Mouse (Mus musculus): ENCODE measurements around the gene Mterf4. TPM values are rescaled to one million over a fixed set of nuclear protein-coding genes. Genes with fewer than 3 reads are reported as not detected.

Gene Mterf4
- polyA plus RNA-seq, 1 experiment from 2014 or later: 34.5 TPM

Small RNA genes lying within 50 kb of the gene (microRNA-seq; reads per million reads assigned to microRNA genes)
- gene Mir6345 (not detected), gene Mir6901 (not detected), gene Mir6902 (not detected)

Other genes with a start within 250 kb of the Mterf4 start
- 58.0 and 73.8 TPM in 2 replicates for gene Kif1a, start 204.0 kb downstream of the Mterf4 start, polyA plus RNA-seq (2014; fragmentation: Nextera tagmentation; extraction: Ambion mirVana)
- not detected in 2 replicates for gene Agxt, start 170.7 kb downstream of the Mterf4 start, polyA plus RNA-seq (2014; fragmentation: Nextera tagmentation; extraction: Ambion mirVana)
- 0.57 TPM in 1 of 2 replicates, not detected in the other for gene 2310007B03Rik, start 145.0 kb downstream of the Mterf4 start, polyA plus RNA-seq (2014; fragmentation: Nextera tagmentation; extraction: Ambion mirVana)
- gene Crocc2, start 137.2 kb downstream of the Mterf4 start, polyA plus RNA-seq (2014; fragmentation: Nextera tagmentation; extraction: Ambion mirVana): 0.12 and 0.15 TPM in 2 replicates
- 5.3 and 6.6 TPM in 2 replicates for gene Sned1, start 70.1 kb downstream of the Mterf4 start, polyA plus RNA-seq (2014; fragmentation: Nextera tagmentation; extraction: Ambion mirVana)
- 78.2 and 79.0 TPM in 2 replicates for gene Ppp1r7, start 36.9 kb upstream of the Mterf4 start, polyA plus RNA-seq (2014; fragmentation: Nextera tagmentation; extraction: Ambion mirVana)
- gene Pask, start 37.6 kb upstream of the Mterf4 start, polyA plus RNA-seq (2014; fragmentation: Nextera tagmentation; extraction: Ambion mirVana): 17.4 and 18.9 TPM in 2 replicates
- gene Ano7, start 68.0 kb upstream of the Mterf4 start, polyA plus RNA-seq (2014; fragmentation: Nextera tagmentation; extraction: Ambion mirVana): 0.23 and 0.32 TPM in 2 replicates
- gene Hdlbp, start 172.9 kb upstream of the Mterf4 start, polyA plus RNA-seq (2014; fragmentation: Nextera tagmentation; extraction: Ambion mirVana): 95.7 and 98.2 TPM in 2 replicates
- 6.0 TPM in 2 replicates for gene Farp2, start 206.2 kb upstream of the Mterf4 start, polyA plus RNA-seq (2014; fragmentation: Nextera tagmentation; extraction: Ambion mirVana)

Data from neural tube, embryonic 11.5 days (tissue).